Mouse (Mus musculus) frontal cortex, adult 2 months (tissue): ENCODE measurements at regions not wholly inside any gene's neighbourhood (a gene's known extent, or its start where the extent isn't known, plus 50 kb on each side); places are given as distances from the start of the nearest gene placed in this dataset.
"Not testable (repeated sequence)": the region's sequence is repeated elsewhere in the genome, so short reads cannot be mapped to it uniquely, and the experiment has no call there.

Experiments
- DNase-seq, 2 experiments: peaks; one replicate each; pipeline ENCODE4 v3.0.0; 2022; ENCODE audit warnings: low spot score in 1 of 2; ENCODE audit errors: extremely low spot score in 1 of 2

DNA sequence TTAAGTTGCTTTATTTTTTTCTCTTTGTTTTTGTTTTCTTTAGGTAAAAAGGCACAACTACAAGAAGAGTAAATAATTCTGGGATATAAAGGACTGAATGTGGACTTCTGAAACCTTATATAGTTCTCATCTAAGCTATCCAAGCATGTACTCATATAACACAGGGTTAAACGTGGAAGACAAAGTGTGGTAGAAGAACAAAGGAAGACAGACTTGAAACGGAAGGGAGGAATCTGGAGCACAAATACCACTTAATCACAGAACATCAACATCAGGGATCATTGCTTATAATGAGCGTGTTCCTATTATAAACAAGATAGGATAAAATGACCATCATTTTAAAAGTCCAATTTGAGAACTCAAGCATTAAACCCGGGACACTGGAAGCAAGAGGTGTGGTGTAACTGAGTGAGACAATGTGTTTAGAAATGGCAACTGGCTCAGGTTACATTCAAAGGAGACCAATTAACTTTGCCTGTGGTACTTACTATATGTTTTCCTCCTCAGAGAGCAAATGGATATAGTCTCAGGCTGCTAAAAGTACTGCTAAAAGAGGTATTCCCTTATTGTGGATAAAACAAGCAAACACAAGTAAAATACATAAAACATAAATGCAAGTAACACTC, 96.1 kb upstream of the Hdgfl1 start:
- no peak for DNase-seq

DNA sequence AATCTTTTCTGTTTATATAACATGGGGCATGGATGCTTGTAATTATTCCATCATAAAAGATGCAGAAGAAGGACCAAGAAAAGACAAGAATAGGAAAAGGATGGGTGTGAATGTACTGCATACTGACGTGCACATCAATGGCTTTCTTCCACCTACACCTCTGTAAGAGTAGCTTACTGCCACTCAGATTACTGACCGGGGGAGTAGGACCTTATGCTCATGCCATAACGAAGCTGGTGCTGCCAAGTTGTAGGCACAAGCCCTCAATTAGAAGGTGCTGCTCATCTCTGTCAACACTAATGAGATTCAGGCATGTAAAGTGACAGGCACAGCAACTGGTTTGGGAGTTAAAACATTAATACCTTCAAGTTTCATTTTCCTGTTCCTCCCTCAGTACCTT, 97.8 kb upstream of the Hdgfl1 start:
- peak; percentile 14 to 24 for DNase-seq

DNA sequence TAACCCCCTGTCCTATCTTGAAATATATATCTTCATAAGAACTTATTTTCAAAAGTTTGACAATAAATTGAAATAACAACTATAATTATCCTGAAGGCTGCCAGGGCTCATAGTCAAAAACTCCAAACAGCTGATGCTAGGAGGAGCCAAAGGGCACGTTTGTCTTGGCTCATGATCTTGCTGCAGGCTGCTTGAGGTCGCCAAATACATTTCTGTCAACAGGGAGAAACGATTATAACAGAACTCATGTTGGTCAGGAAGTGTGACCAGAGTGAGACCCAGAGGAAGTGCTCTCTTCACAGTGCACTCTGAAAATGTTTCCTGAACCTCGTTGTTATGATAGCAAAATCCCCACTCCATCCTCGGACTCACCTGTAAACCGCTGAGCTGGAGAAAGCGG, 140.9 kb upstream of the Prl start:
- no peak for DNase-seq

DNA sequence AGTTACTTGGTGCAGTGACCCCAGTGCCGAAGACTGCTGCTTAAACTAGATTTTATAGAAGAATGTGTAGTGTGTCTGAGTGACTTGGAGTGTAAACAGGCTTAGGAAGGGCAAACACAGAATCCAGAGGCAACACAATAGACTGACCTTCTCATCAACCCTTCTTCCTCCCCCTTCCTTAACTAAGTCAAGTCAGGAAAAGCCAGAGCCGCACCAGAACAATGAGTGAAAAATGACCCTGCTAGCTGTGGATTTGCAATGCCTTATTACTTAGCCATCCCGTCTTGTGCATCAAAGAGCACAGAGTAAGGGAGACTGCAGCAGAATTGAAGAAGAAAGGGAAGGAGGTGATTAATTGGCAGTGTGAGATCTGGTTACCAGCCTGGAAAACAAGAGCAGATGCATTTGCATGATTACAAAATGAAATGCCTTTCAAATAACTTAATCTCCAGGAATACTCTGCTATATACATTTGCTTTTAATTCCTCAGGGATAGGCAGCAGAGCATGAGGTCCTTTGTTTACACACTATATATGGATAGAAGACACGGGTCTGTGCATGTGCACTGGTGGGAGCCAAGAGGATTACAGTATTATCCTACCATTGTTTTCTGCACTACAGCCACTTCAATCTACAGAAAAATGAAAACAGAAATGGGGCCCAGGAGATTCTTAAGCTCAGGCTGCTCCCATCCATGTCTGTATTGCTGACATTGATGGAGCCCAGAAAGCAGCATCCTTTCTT, 124.5 kb upstream of the Prl start:
- DNase-seq, result no peak

DNA sequence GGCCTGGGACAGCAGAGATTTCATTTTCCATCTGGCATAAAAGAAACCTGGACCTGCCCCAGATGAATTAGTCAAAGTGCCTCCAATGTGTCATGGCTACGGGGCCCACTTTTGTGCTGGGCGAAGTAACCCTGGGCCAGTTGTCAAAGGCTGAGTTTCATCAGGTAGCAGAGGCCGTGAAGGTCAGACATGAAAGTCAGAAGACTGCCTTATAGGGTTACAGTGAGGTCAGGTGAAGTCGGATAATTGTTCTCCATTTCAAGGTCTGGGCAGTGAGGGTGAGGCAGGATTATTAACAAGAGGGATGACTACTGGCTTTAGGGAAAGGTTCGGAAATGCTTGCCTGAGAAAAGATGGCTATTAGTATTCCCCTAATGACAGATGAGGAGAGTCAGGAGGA, 123.5 kb upstream of the Prl start:
- DNase-seq, result no peak

DNA sequence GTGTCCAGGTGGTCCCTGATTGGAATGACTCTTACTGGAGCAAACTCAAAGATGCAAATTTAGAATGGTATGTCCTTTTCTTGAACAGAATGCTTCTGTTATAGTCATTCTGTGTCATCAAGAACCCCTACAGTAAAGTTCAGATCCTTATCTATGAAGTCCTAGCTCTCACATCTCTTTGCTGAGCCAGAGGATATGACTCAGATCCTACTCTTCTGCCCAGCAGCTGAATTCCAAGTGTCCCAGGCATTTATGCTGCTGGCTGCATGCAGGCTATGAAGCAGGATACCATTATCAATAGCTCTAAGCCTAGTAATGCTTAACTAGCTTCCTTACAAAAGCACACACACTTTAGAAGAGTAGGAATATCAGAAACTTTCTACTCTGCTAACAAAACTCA, 116.9 kb upstream of the Prl start:
- no peak for DNase-seq

DNA sequence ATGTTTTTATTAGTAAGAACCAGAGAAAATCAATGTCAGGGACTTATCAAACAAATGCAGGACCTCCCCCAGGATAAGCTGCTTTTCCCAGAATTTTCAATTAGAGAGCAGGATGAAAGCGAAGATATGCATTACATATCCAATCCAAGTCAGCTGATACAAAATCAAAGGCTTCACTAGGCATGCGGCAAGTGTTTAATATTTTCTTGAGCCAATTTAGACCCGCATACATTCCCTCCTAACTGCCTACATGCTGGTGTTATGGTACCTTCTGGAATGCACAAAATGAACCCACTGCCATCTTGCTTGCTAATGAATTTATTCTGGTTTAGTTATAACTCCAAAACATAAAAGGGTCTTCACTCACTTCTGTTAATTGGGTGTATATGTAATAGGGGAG, 112.9 kb upstream of the Prl start:
- no peak for DNase-seq

DNA sequence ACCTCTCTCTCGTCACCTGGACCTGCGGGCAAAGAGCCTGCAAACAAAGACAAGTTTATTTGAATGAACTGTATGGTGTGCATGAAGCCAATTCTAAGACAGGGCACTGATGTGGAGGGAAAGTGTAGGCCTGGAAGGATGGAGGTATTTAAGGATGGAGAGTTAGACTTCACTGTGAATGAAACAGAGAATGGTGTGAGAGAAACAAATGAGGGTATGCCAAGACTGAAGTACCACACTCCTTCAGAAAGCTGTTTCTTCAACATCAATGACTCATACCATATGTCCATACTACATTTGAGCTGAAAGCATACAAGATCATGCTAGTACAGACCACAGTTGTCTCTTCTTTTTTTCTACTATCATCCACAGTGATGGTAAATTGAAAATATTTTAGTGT, 105.9 kb upstream of the Prl start:
- peak; percentile 9 to 41 for DNase-seq

DNA sequence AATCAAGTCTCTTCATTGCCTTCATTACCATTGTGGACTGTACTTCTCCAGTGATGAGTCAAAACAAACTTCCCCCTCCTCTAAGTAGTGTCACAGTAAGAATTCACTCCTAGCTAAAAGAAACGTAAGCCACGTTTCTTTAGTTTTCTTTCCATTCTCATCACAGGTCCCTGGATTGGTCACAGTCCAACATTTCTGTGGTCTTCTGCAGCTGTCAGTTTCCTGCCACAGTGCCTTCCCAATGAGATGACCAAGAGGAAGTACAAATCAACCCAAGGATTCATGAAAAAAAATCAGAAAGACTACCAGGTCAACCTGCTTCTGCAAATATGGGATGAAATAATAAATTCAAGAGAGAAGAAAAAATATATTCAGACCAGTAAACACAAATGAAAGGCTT, 103.5 kb upstream of the Prl start:
- DNase-seq, result no peak

DNA sequence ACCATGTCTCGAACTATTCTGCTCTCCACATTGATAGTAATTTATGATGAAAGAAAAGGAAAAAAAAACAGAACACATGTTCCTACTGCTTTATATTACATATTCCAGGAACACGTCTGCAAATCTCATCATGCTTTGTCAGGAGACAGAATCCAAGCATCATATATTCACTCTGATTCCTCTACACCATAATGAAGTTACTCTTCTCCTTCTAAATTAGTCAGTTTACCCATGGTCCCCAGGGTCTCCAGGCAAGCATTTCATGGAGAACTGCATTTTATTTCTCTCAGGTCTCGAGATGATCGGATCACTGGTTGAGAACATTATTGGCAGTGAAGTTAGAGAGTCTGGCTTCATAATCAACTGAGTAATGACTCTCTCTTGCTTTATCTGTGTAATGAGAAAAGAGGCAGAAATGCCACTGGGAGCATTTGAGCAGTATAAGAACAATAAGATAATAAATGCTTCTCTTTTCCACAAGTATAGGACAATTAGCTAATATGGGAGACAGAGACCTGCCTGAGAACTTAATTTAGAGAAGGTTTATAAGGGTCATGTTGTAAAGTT, 97.8 kb upstream of the Prl start:
- no peak for DNase-seq

DNA sequence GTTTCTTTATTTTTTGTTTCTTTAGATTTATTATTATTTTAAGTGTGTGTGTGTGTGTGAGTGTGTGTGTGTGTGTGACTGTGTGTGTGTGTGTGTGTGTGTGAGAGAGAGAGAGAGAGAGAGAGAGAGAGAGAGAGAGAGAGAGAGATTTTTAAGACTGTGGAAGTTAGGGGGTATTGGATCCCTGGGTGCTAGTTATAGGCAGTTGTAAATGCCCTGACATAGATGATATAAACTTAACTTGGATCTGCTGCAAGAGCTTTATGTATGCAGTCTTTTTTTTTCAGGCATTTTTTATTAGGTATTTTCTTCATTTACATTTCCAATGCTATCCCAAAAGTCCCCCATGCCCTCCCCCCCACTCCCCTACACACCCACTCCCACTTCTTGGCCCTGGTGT, 96.8 kb upstream of the Prl start:
- DNase-seq, result not testable (repeated sequence)

DNA sequence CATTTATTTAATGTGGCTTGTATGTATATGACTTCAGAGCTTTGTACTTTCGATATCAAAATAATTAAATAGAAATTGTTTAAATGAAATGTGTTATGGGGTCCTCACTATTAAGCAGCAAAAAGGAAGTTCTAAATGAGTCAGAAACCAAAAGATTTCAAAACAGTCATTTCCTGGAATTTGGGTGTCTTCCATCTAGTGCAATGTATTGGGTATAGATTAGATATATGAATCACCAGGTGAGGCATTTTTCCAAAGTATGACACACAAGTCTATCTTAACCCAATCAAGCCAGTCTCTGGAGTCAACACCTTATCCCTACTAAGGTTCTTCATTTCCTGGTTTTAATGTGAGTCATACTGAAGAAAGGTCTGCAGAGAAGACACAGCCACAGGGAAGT, 81.3 kb upstream of the Prl start:
- no peak for DNase-seq

DNA sequence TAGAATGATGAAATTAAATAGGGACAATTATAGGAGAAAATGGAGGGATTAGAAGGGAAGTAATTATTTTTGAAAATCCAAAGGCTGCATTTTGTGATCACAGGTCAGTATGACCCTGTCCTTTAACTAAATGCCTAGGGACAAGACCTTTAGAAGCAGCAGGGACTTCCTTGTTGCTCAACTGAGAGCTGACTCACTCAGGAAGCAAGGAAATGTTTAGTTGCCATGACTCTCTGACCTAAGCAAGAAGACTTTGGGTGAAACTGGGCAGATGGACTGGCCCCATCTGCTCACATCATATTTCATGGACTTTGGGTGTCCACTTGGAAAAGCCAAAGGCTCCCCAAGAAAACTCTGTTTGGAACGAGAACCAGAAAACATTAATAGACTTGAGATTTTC, 76.9 kb upstream of the Prl start:
- DNase-seq, result no peak
